Mouse (Mus musculus) midbrain, embryonic 12.5 days (tissue): Measurements from ENCODE around the gene Mrnip. TPM values are rescaled to one million over a fixed set of nuclear protein-coding genes. Genes with fewer than 3 reads are reported as not detected.

ENCODE experiments used
- ATAC-seq: fragments of 200-750 bp; cut with Nextera tagmentation; 2 replicates; pipeline ENCODE4 v1.8.0; 2017; ENCODE audit warnings: low read depth, moderate TSS enrichment, moderate library complexity; ENCODE audit not compliant: low FRiP score
- H3K27ac ChIP-seq: fragments of 300-500 bp; sonication (generic); replicated peaks from 2 replicates; pipeline ENCODE4 v1.5.1; 2016; ENCODE audit warnings: mild to moderate bottlenecking
- H3K27me3 ChIP-seq: fragments of 300-500 bp; sonication (generic); 2 replicates; pipeline ENCODE4 v1.6.1; 2016; ENCODE audit warnings: mild to moderate bottlenecking
- H3K36me3 ChIP-seq: fragments of 300-500 bp; sonication (generic); 2 replicates; pipeline ENCODE4 v1.6.1; 2016
- H3K4me1 ChIP-seq: fragments of 300-500 bp; sonication (generic); 2 replicates; pipeline ENCODE4 v1.6.1; 2016
- H3K4me2 ChIP-seq: fragments of 300-500 bp; sonication (generic); replicated peaks from 2 replicates; pipeline ENCODE4 v1.6.1; 2016; ENCODE audit warnings: mild to moderate bottlenecking, moderate library complexity
- H3K4me3 ChIP-seq: fragments of 300-500 bp; sonication (generic); 2 replicates; pipeline ENCODE4 v1.5.1; 2016; ENCODE audit warnings: mild to moderate bottlenecking
- H3K9ac ChIP-seq: fragments of 300-500 bp; sonication (generic); replicated peaks from 2 replicates; pipeline ENCODE4 v1.6.1; 2016; ENCODE audit warnings: mild to moderate bottlenecking, moderate library complexity
- H3K9me3 ChIP-seq: fragments of 300-500 bp; sonication (generic); 2 replicates; pipeline ENCODE4 v1.6.1; 2016; ENCODE audit warnings: mild to moderate bottlenecking
- WGBS: fragments of 180-500 bp; shearing (Covaris S2); methylation state at CpG from one replicate; pipeline ENCODE4 v1.1.7; 2016; 5-methylcytosine and 5-hydroxymethylcytosine counted together
- polyA plus RNA-seq: library from polyadenylated mRNA; unstranded; fragments of >200 nt; fragmentation: Nextera tagmentation; extraction: Ambion mirVana; gene quantifications from 2 replicates; pipeline ENCODE4 v1.2.1, GENCODE M21; 2016

The Mrnip gene
- polyA plus RNA-seq, 1 experiment from 2014 or later: 23.3 TPM

GRCm38 (mm10) chr11:50231411-50231810, 57.2 kb downstream of the Mrnip start:
- Histone ChIP-seq H3K4me1 (peaks cover 33% of the 10 kb centered on the region), H3K4me2 (peak overlapping the region; percentile 49), H3K27me3 (peaks cover 64% of the 10 kb centered on the region), H3K9me3 (no peaks in the 10 kb centered on the region), H3K27ac (no peak overlapping the region), H3K36me3 (peaks cover 44% of the 10 kb centered on the region), H3K9ac (no peak overlapping the region), H3K4me3 (no peak overlapping the region)
- ATAC-seq: 0 out of 2 replicates have a peak, but pooled peaks have one; percentile 47
- WGBS: 22% methylated on average over 8 of the region's 8 CpGs

GRCm38 (mm10) chr11:50233022-50233421, 58.8 kb downstream of the Mrnip start:
- Histone ChIP-seq H3K27me3 (peaks cover 74% of the 10 kb centered on the region), H3K9me3 (no peaks in the 10 kb centered on the region), H3K4me2 (no peak overlapping the region), H3K4me1 (peaks cover 22% of the 10 kb centered on the region), H3K27ac (no peak overlapping the region), H3K9ac (no peak overlapping the region), H3K36me3 (peaks cover 44% of the 10 kb centered on the region), H3K4me3 (no peak overlapping the region)
- 95% methylated on average over 13 of the region's 13 CpGs for WGBS
- no peak for ATAC-seq

- no peak for ATAC-seq
- peaks cover 44% of the 10 kb centered on the region for H3K36me3 ChIP-seq
- H3K4me3 ChIP-seq: no peak overlapping the region
- H3K9ac ChIP-seq: no peak overlapping the region
- H3K27me3 ChIP-seq: peaks cover 80% of the 10 kb centered on the region
- H3K27ac ChIP-seq: no peak overlapping the region
- 88% methylated on average over 11 of the region's 11 CpGs for WGBS
- H3K4me2 ChIP-seq: no peak overlapping the region
- H3K4me1 ChIP-seq: peaks cover 18% of the 10 kb centered on the region
- no peaks in the 10 kb centered on the region for H3K9me3 ChIP-seq
These were observed 59.7 kb downstream of the Mrnip start for GRCm38 (mm10) chr11:50233993-50234392.

DNA sequence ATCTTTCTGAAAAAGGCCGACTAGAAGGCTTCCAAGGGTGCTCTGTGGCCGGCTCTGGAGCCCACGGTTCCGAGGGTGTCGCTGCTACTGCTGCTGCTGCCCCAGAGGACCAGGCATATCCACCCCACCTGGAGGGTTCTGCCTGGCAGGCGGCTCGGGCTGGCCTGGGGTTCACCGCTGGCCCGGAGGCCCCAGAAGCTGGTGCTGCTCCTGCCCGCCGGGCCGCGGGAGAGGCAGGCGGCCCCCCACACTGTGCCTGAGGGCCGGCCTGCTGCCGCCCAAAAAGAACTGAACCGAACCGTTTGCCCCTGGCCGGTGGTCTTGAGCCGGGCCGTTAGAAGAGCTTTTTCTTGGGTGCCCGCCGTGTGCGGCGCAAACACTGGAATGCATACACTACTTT, 60.4 kb downstream of the Mrnip start:
- H3K9me3 ChIP-seq: no peaks in the 10 kb centered on the region
- WGBS: 96% methylated on average over 25 of the region's 25 CpGs
- no peak overlapping the region for H3K4me2 ChIP-seq
- no peak overlapping the region for H3K4me3 ChIP-seq
- H3K36me3 ChIP-seq: peaks cover 44% of the 10 kb centered on the region
- peaks cover 15% of the 10 kb centered on the region for H3K4me1 ChIP-seq
- peaks cover 80% of the 10 kb centered on the region for H3K27me3 ChIP-seq
- H3K27ac ChIP-seq: no peak overlapping the region
- ATAC-seq: no peak
- no peak overlapping the region for H3K9ac ChIP-seq

- H3K36me3 ChIP-seq: peaks cover 39% of the 10 kb centered on the region
- no peaks in the 10 kb centered on the region for H3K9me3 ChIP-seq
- peaks cover 11% of the 10 kb centered on the region for H3K4me1 ChIP-seq
- peaks cover 66% of the 10 kb centered on the region for H3K27me3 ChIP-seq
- peak overlapping the region; percentile 46 for H3K9ac ChIP-seq
- 1% methylated on average over 26 of the region's 27 CpGs for WGBS
- H3K27ac ChIP-seq: 0 out of 2 replicates have a peak overlapping the region, but pooled peaks have one; percentile 6
- peak overlapping the region; percentile 78 for H3K4me2 ChIP-seq
- ATAC-seq: peak; percentile 89
- peak overlapping the region; percentile 52 for H3K4me3 ChIP-seq
These were observed 62.3 kb downstream of the Mrnip start for GRCm38 (mm10) chr11:50236540-50236936.

GRCm38 (mm10) chr11:50236937-50237835, 62.9 kb downstream of the Mrnip start:
- peaks cover 60% of the 10 kb centered on the region for H3K27me3 ChIP-seq

DNA sequence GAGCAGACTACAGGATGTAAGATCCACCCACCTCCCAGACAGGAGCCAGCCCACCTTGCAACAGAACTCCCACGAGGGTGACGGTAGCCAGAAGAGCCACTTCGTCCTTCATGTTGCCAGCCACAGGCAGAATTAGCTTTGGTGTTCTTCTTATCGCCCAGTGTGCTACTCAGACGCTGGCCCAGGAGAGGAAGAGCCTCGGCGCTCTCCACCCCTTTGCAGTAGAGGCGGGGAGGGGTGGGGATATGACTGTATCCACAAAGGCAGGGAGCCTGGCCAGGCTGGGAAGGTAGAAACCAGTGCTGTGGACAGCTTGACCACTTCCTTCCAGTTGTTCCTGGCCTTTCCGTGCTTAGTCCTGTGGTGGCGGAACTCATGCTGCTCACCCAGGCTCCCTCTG, 64.1 kb downstream of the Mrnip start, which contains the start of gene Ltc4s:
Gene Ltc4s (minus strand): TSS at position 293 of the 400 bp plus-strand sequence.
- Histone ChIP-seq H3K36me3 (peaks cover 21% of the 10 kb centered on the region), H3K9me3 (no peaks in the 10 kb centered on the region), H3K27me3 (peaks cover 58% of the 10 kb centered on the region), H3K9ac (no peak within 1 kb of the TSS; the same call in 1 of the 2 replicates), H3K4me2 (peak within 1 kb of the TSS; percentile 78), H3K27ac (no peak within 1 kb of the TSS), H3K4me1 (peaks cover 11% of the 10 kb centered on the region), H3K4me3 (peak within 1 kb of the TSS; percentile 52)
- ATAC-seq: no peak
- 56% methylated on average over 10 of the region's 10 CpGs for WGBS

More at GRCm38 (mm10) chr11:50236937-50237835, 62.9 kb downstream of the Mrnip start:
- under 1% methylated on average over 66 of the region's 66 CpGs for WGBS
- Histone ChIP-seq H3K27ac (no peak overlapping the region), H3K4me1 (peaks cover 11% of the 10 kb centered on the region), H3K36me3 (peaks cover 32% of the 10 kb centered on the region), H3K9ac (peak overlapping the region; percentile 46), H3K9me3 (no peaks in the 10 kb centered on the region), H3K4me2 (peak overlapping the region; percentile 78), H3K4me3 (peak overlapping the region; percentile 52)
- ATAC-seq: peak; percentile 10; the same call in 1 of the 2 replicates

GRCm38 (mm10) chr11:50238821-50239791, 64.9 kb downstream of the Mrnip start:
- 92% methylated on average over 9 of the region's 9 CpGs for WGBS
- Histone ChIP-seq H3K4me3 (no peak overlapping the region), H3K36me3 (peaks cover 13% of the 10 kb centered on the region), H3K27me3 (peaks cover 57% of the 10 kb centered on the region), H3K9me3 (no peaks in the 10 kb centered on the region), H3K4me1 (peaks cover 11% of the 10 kb centered on the region), H3K27ac (no peak overlapping the region), H3K4me2 (no peak overlapping the region), H3K9ac (no peak overlapping the region)
- no peak for ATAC-seq

DNA sequence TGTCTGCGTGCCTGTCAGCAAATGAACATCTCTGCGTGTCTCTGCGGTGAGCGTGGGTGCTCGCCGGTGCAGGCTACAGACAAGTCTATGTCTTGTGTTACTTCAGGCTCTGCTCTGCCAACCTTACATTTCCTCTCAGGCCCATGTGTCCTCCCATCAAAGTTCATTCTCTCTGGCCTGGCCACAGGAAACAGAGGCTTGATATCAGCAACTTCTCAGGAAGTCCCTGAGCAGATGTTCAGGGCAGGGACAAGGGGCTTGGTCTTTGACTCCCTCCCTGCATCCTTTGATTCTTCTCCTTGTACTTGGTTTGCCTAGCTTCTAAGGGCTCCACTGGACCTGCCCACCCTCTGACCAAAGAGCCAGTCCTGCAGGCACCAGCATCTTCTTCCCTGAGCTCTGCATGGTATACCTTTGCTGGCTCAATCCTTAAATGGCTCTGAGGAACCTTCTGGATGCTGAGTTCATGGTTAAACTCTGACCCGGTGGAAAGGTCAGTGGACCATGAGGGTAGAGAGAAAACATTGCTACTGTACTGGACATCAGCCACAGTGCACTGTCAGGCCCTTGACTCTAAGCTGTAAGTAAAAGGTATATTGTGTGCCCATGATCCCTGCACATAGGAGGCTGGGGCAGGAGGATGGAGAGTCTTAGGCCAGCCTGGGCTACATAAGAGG, 66.1 kb downstream of the Mrnip start:
- Histone ChIP-seq H3K4me1 (peaks cover 11% of the 10 kb centered on the region), H3K27me3 (peaks cover 44% of the 10 kb centered on the region), H3K9ac (no peak overlapping the region), H3K36me3 (peaks cover under 1% of the 10 kb centered on the region; the same call in 1 of the 2 replicates), H3K27ac (no peak overlapping the region), H3K4me3 (no peak overlapping the region), H3K9me3 (no peaks in the 10 kb centered on the region), H3K4me2 (no peak overlapping the region)
- ATAC-seq: no peak
- WGBS: 91% methylated on average over 7 of the region's 7 CpGs

GRCm38 (mm10) chr11:50243926-50244325, 69.7 kb downstream of the Mrnip start:
- Histone ChIP-seq H3K36me3 (no peaks in the 10 kb centered on the region), H3K9ac (no peak overlapping the region), H3K4me3 (no peak overlapping the region), H3K9me3 (no peaks in the 10 kb centered on the region), H3K27ac (no peak overlapping the region), H3K4me2 (no peak overlapping the region), H3K4me1 (no peaks in the 10 kb centered on the region), H3K27me3 (peaks cover 9% of the 10 kb centered on the region)
- ATAC-seq: no peak
- WGBS: 76% methylated on average over 6 of the region's 6 CpGs

- ATAC-seq: no peak
- H3K4me1 ChIP-seq: no peaks in the 10 kb centered on the region
- H3K27me3 ChIP-seq: no peaks in the 10 kb centered on the region
- WGBS: 68% methylated on average over 5 of the region's 5 CpGs
- H3K4me3 ChIP-seq: no peak overlapping the region
- no peaks in the 10 kb centered on the region for H3K36me3 ChIP-seq
- H3K4me2 ChIP-seq: no peak overlapping the region
- no peak overlapping the region for H3K27ac ChIP-seq
- no peaks in the 10 kb centered on the region for H3K9me3 ChIP-seq
- no peak overlapping the region for H3K9ac ChIP-seq
These were observed 71.0 kb downstream of the Mrnip start for GRCm38 (mm10) chr11:50245269-50245668.
